Mouse (Mus musculus) E14TG2a.4 (cell line): ENCODE measurements at regions not wholly inside any gene's neighbourhood (a gene's known extent, or its start where the extent isn't known, plus 50 kb on each side); places are given as distances from the start of the nearest gene placed in this dataset.

Experiments used
- H3K27me3 ChIP-seq: 2 replicates; pipeline ENCODE4 v1.6.1; 2014; ENCODE audit warnings: low read length, control low read depth; ENCODE audit not compliant: insufficient read depth
- H3K36me3 ChIP-seq: 2 replicates; pipeline ENCODE4 v1.6.1; 2014; ENCODE audit warnings: low read length, control low read depth; ENCODE audit not compliant: insufficient read depth
- H3K4me1 ChIP-seq: replicated peaks from 2 replicates; pipeline ENCODE4 v1.6.1; 2014; ENCODE audit warnings: low read depth, low read length, control low read depth
- H3K4me3 ChIP-seq: replicated peaks from 2 replicates; pipeline ENCODE4 v1.5.1; 2014; ENCODE audit warnings: mild to moderate bottlenecking, low read length
- H3K9me3 ChIP-seq: 2 replicates; pipeline ENCODE4 v1.6.1; 2014; ENCODE audit warnings: low read length, control low read depth
- CTCF ChIP-seq: conservative IDR thresholded peaks from 2 replicates; pipeline ENCODE4 v1.5.1; 2014; ENCODE audit warnings: low read length
- NANOG ChIP-seq: IDR thresholded peaks from 2 replicates; pipeline ENCODE4 v1.6.1; 2014; ENCODE audit warnings: borderline replicate concordance, low read length, mixed read lengths
- POU5F1 ChIP-seq: IDR thresholded peaks from 2 replicates; pipeline ENCODE4 v1.6.1; 2014; ENCODE audit warnings: low read length, borderline replicate concordance

- Histone ChIP-seq H3K36me3 (no peaks in the 10 kb centered on the region), H3K4me3 (no peak overlapping the region), H3K9me3 (no peaks in the 10 kb centered on the region), H3K27me3 (no peaks in the 10 kb centered on the region), H3K4me1 (no peaks in the 10 kb centered on the region)
- TF ChIP-seq POU5F1: no peak
- peak; percentile 27 for TF ChIP-seq CTCF
Observed at GRCm38 (mm10) chr15:57574080-57574618, 96.7 kb upstream of the Slc22a22 start.

DNA sequence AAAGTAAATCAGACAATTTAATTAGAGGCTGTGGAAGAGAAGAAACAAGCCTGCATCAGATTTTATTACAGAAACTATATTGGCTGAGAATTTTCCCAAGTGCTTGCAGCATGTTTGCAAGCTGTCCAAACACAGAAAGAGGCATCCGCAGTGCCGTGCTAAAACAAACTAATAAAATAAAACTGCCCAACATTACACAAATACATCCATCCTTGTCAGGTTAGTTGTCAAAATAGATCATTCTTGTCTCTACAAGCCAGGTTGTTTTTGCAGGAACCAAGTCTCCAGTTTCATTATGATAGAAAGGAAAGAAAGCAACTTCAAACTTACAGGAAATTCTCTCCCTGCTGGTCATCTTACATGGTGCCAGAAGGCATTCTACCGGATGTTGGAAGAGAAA lies 95.0 kb upstream of the Slc22a22 start:
- Histone ChIP-seq H3K27me3 (no peaks in the 10 kb centered on the region), H3K4me3 (no peak overlapping the region), H3K36me3 (no peaks in the 10 kb centered on the region), H3K9me3 (no peaks in the 10 kb centered on the region), H3K4me1 (no peaks in the 10 kb centered on the region)
- no peak for TF ChIP-seq POU5F1
- TF ChIP-seq CTCF: no peak
- no peak for TF ChIP-seq NANOG

GRCm38 (mm10) chr15:57568006-57568630 lies 90.7 kb upstream of the Slc22a22 start:
- Histone ChIP-seq H3K36me3 (no peaks in the 10 kb centered on the region), H3K4me1 (no peaks in the 10 kb centered on the region), H3K4me3 (no peak overlapping the region), H3K9me3 (no peaks in the 10 kb centered on the region), H3K27me3 (no peaks in the 10 kb centered on the region)
- TF ChIP-seq POU5F1: no peak
- no peak for TF ChIP-seq NANOG
- no peak for TF ChIP-seq CTCF

DNA sequence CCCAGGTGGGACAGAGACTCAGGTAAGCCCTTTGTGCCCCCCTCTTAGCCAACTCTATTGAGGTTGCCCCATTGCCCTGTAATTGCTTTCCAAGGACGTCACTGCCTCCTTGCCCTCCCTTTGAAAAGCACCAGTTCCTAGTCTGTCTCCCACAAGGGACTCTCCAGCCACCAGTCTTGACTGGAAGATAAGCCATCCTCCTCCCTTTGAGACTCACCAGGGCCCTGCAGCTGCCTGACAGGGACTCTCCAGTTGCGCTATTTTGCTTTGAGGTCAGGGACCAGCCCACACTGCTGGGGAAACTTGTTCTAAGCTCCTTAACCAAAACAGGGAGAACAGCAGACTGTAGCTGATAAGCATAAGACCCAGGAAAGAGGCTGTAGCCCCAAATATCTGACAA lies 69.7 kb upstream of the Slc22a22 start:
- TF ChIP-seq CTCF (no peak), NANOG (no peak), POU5F1 (no peak)
- H3K9me3 ChIP-seq: no peaks in the 10 kb centered on the region
- no peaks in the 10 kb centered on the region for H3K27me3 ChIP-seq
- 0 out of 2 replicates have a peak, but pooled peaks cover under 1% of the 10 kb centered on the region for H3K4me1 ChIP-seq
- no peak overlapping the region for H3K4me3 ChIP-seq
- H3K36me3 ChIP-seq: no peaks in the 10 kb centered on the region

DNA sequence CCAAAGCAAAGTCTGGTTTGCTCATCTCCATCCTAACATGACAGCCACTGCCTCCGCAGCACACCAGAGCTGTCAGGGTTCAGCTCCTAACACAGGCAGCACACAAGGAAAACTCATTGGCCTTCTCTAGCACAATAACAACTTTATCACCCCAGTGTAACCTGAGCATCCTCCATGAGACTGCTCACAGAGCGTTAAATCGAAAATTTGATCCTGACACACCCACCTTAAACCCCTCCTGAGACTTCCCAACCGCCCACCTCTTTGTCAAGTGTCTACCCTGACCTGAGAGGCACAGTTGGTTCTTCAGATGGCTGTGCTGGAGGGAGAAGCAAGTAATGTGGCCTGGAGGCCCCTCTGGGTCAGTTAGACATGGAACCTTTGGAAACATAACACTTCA lies 67.7 kb upstream of the Slc22a22 start:
- no peaks in the 10 kb centered on the region for H3K4me1 ChIP-seq
- TF ChIP-seq CTCF (no peak), POU5F1 (no peak), NANOG (no peak)

DNA sequence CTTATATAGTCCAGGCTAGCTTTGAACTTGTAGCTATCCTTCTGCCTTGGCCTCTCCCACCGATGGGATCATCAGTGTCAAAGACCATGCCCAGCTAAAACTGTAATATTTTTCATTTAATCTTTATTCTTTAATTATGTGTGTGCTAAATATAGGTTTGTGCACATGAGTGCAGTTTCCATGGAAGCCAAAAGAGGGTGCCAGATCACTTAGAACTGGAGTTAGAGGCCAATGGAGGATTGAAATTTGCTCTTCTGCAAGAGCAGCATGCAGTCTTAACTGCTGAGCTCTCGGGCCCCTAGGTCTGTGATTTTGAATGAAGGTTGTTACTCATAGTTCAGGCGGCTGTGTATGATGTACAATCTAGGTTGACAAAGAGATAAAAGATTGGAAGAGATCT lies 66.6 kb upstream of the Slc22a22 start:
- H3K9me3 ChIP-seq: no peaks in the 10 kb centered on the region
- H3K27me3 ChIP-seq: no peaks in the 10 kb centered on the region
- no peaks in the 10 kb centered on the region for H3K36me3 ChIP-seq
- TF ChIP-seq POU5F1 (no peak), CTCF (peak; percentile 42)
- H3K4me3 ChIP-seq: no peak overlapping the region
- H3K4me1 ChIP-seq: no peaks in the 10 kb centered on the region

More for the DNA sequence above, 67.7 kb upstream of the Slc22a22 start:
- Histone ChIP-seq H3K4me3 (no peak overlapping the region), H3K9me3 (no peaks in the 10 kb centered on the region), H3K36me3 (no peaks in the 10 kb centered on the region), H3K27me3 (no peaks in the 10 kb centered on the region)

DNA sequence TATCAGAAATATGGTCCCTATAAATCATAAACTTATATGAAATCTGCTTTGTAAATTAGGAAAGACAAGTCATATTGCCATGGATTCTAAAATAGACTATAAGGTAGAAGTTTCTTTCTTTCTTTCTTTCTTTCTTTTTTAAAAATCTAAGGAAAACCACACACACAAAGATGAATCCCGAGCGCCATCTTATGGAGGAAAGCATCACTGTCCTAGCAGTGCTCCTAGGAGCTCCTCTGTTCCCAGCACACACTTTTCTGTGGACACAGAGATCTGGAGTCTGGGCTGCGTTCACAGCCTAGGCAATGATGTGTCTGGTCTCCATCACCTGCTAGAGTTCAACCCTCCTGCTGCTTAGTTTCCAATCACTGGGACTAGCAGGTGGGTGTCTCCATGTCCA lies 65.2 kb upstream of the Slc22a22 start:
- TF ChIP-seq POU5F1 (no peak), NANOG (no peak), CTCF (0 out of 2 replicates have a peak, but pooled peaks have one; percentile 11)

DNA sequence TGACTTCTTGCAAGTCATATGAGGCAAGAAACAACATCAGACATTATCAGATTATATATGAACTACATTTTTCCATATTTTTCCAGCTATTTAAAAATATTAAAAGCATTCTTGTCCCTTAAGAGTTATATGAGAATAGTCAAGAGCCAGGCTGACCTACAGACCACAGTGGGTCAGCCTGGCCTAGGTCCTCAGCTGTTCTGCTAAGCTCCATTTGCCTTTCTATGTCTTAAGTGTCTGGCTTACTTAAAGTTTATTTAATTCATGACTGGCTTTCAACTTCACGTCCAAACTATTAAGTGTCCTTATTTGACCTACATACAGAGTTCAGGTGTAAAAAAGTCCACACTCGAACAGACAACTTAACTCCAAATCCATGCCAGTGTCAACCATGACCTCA lies 58.1 kb upstream of the Slc22a22 start:
- Histone ChIP-seq H3K9me3 (no peaks in the 10 kb centered on the region), H3K36me3 (no peaks in the 10 kb centered on the region), H3K4me1 (no peaks in the 10 kb centered on the region), H3K27me3 (no peaks in the 10 kb centered on the region), H3K4me3 (no peak overlapping the region)
- TF ChIP-seq POU5F1: no peak

More for the DNA sequence above, 65.2 kb upstream of the Slc22a22 start:
- Histone ChIP-seq H3K27me3 (no peaks in the 10 kb centered on the region), H3K36me3 (no peaks in the 10 kb centered on the region), H3K9me3 (no peaks in the 10 kb centered on the region), H3K4me1 (no peaks in the 10 kb centered on the region), H3K4me3 (no peak overlapping the region)
